Mouse (Mus musculus): ENCODE measurements around the gene Tnpo3.

Tnpo3 gene

GRCm38 (mm10) chr6:29527361-29528164 is 82.1 kb downstream of the Tnpo3 start:
- DNase-seq (ENCODE audit: low spot score): no peak

- no peak for DNase-seq (ENCODE audit: low spot score)
These were observed 83.1 kb downstream of the Tnpo3 start, which contains the start of gene Irf5 for GRCm38 (mm10) chr6:29526281-29527251. Irf5 (plus strand) TSS chr6:29526625.

- no peak for DNase-seq (ENCODE audit: low spot score)
These were observed 84.4 kb downstream of the Tnpo3 start for GRCm38 (mm10) chr6:29525256-29525655.

GRCm38 (mm10) chr6:29524034-29524489 is 85.6 kb downstream of the Tnpo3 start:
- DNase-seq (ENCODE audit: low spot score): no peak

GRCm38 (mm10) chr6:29523301-29524033 is 86.2 kb downstream of the Tnpo3 start:
- no peak for DNase-seq (ENCODE audit: low spot score)

- DNase-seq (ENCODE audit: low spot score): no peak
These were observed 86.9 kb downstream of the Tnpo3 start for GRCm38 (mm10) chr6:29522626-29523300.

- no peak for DNase-seq (ENCODE audit: low spot score)
These were observed 92.5 kb downstream of the Tnpo3 start for GRCm38 (mm10) chr6:29517139-29517538.

- DNase-seq (ENCODE audit: low spot score): no peak
These were observed 96.4 kb downstream of the Tnpo3 start for GRCm38 (mm10) chr6:29513284-29513683.

GRCm38 (mm10) chr6:29509086-29509485 is 100.6 kb downstream of the Tnpo3 start:
- no peak for DNase-seq (ENCODE audit: low spot score)

- DNase-seq (ENCODE audit: low spot score): no peak
These were observed 102.0 kb downstream of the Tnpo3 start, which contains the start of gene Kcp for GRCm38 (mm10) chr6:29507447-29508309. Kcp (minus strand) TSS chr6:29507952.

GRCm38 (mm10) chr6:29506834-29507233 is 102.9 kb downstream of the Tnpo3 start:
- DNase-seq (ENCODE audit: low spot score): no peak

GRCm38 (mm10) chr6:29505493-29505892 is 104.2 kb downstream of the Tnpo3 start:
- no peak for DNase-seq (ENCODE audit: low spot score)

- no peak for DNase-seq (ENCODE audit: low spot score)
These were observed 108.1 kb downstream of the Tnpo3 start for GRCm38 (mm10) chr6:29501599-29501998.

GRCm38 (mm10) chr6:29500810-29501209 is 108.9 kb downstream of the Tnpo3 start:
- DNase-seq (ENCODE audit: low spot score): no peak

GRCm38 (mm10) chr6:29500177-29500576 is 109.5 kb downstream of the Tnpo3 start:
- DNase-seq (ENCODE audit: low spot score): no peak

- no peak for DNase-seq (ENCODE audit: low spot score)
These were observed 111.9 kb downstream of the Tnpo3 start for GRCm38 (mm10) chr6:29497791-29498190.

- no peak for DNase-seq (ENCODE audit: low spot score)
These were observed 113.4 kb downstream of the Tnpo3 start for GRCm38 (mm10) chr6:29496270-29496669.

- no peak for DNase-seq (ENCODE audit: low spot score)
These were observed 115.6 kb downstream of the Tnpo3 start for GRCm38 (mm10) chr6:29494101-29494500.

All from urinary bladder, postnatal 10 days (tissue).